Mouse (Mus musculus) limb, embryonic 14.5 days (tissue): Measurements from ENCODE around the gene Hdac1. TPM values are rescaled to one million over a fixed set of nuclear protein-coding genes. Genes with fewer than 3 reads are reported as not detected.
"Not testable (repeated sequence)": the region's sequence is repeated elsewhere in the genome, so short reads cannot be mapped to it uniquely, and the experiment has no call there.

Source experiments
- ATAC-seq: fragments of 200-750 bp; cut with Nextera tagmentation; 2 replicates; pipeline ENCODE4 v1.8.0; 2017; ENCODE audit warnings: low read depth, moderate number of reproducible peaks, moderate TSS enrichment; ENCODE audit not compliant: low FRiP score
- DNase-seq: peaks from one replicate; pipeline ENCODE4 v3.0.0-alpha.2; 2015; ENCODE audit warnings: low spot score
- H3K27ac ChIP-seq: fragments of 300-500 bp; sonication (generic); replicated peaks from 2 replicates; pipeline ENCODE4 v1.5.1; 2014; ENCODE audit warnings: low read depth, mild to moderate bottlenecking, low read length, moderate library complexity, mixed read lengths
- H3K27me3 ChIP-seq: fragments of 300-500 bp; sonication (generic); 2 replicates; pipeline ENCODE4 v1.6.1; 2014; ENCODE audit warnings: low read length, mixed read lengths; ENCODE audit not compliant: control insufficient read depth, insufficient read depth
- H3K36me3 ChIP-seq: fragments of 300-500 bp; sonication (generic); 2 replicates; pipeline ENCODE4 v1.6.1; 2014; ENCODE audit warnings: mild to moderate bottlenecking, low read length, moderate library complexity, mixed read lengths; ENCODE audit not compliant: control insufficient read depth, insufficient read depth
- H3K4me1 ChIP-seq: fragments of 300-500 bp; sonication (generic); 2 replicates; pipeline ENCODE4 v1.6.1; 2014; ENCODE audit warnings: antibody characterized with exemption, low read length, mixed read lengths; ENCODE audit not compliant: control insufficient read depth, insufficient read depth
- H3K4me2 ChIP-seq: fragments of 300-500 bp; sonication (generic); replicated peaks from 2 replicates; pipeline ENCODE4 v1.6.1; 2014; ENCODE audit warnings: low read depth, mild to moderate bottlenecking, low read length, moderate library complexity; ENCODE audit not compliant: severe bottlenecking
- H3K4me3 ChIP-seq: fragments of 300-500 bp; sonication (generic); replicated peaks from 2 replicates; pipeline ENCODE4 v1.5.1; 2014; ENCODE audit warnings: low read length
- H3K9ac ChIP-seq: fragments of 300-500 bp; sonication (generic); 2 replicates; pipeline ENCODE4 v1.6.1; 2014; ENCODE audit warnings: mild to moderate bottlenecking, low read depth, low read length, moderate library complexity; ENCODE audit not compliant: severe bottlenecking
- H3K9me3 ChIP-seq: fragments of 300-500 bp; sonication (generic); 2 replicates; pipeline ENCODE4 v1.6.1; 2016; ENCODE audit warnings: low read length; ENCODE audit not compliant: control insufficient read depth
- POLR2A ChIP-seq: fragments of 200-500 bp; IDR thresholded peaks from 2 replicates; pipeline ENCODE4 v1.8.0; 2012; ENCODE audit warnings: inconsistent platforms, mild to moderate bottlenecking, moderate library complexity, borderline replicate concordance; ENCODE audit not compliant: insufficient read depth, insufficient read length; ENCODE audit errors: extremely low read depth
- WGBS: fragments of 180-500 bp; shearing (Covaris S2); extraction: QIAGEN DNeasy Blood & Tissue Kit; methylation state at CpG from one replicate; pipeline ENCODE4 v1.1.7; 2014; 5-methylcytosine and 5-hydroxymethylcytosine counted together
- polyA plus RNA-seq, 2 experiments: library from polyadenylated mRNA; depleted of rRNA in 1 of 2; stranded (reverse) in 1 of 2; unstranded in 1 of 2; fragments of >200 nt; fragmentation: Nextera tagmentation in 1 of 2; extraction: Ambion mirVana in 1 of 2; gene quantifications; 2 replicates each; pipeline versions ENCODE4 v1.2.1 to v1.2.3; 2012 to 2014

The Hdac1 gene
- polyA plus RNA-seq, 2 experiments, result 201 to 209 TPM

DNA sequence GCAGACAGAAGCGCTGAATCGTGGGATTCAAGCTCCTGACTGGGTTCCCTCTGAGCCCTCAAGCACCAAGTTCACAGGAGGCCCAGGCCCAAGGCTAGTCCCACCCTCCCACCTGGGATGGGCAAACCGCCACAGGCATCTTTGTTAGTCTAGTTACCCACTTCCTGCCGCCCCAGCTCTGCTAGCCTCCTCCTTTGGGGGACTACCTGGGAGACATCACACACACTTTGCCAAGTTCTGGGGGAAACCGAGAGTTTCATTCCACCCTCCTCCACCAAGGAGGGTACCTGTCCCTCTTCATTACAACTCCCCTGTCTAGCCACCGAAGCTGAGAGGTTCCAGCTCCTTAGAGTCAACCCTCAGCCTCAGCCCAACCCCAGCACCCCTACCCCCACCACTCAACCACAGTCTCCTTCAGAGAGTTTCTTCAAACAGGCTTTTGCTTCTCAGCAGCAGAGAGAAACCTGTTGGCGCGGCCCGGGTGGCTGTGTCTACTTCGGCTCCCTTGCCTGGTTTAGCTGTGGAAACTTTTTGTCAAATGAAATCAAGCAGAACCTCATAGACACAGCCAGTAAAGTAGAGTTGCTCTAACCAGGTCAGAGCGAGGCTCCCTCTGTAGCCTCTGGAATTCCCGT lies 15.9 kb upstream of the Hdac1 start:
- Histone ChIP-seq H3K9ac (0 out of 2 replicates have a peak overlapping the region, but pooled peaks have one; percentile 21), H3K27ac (no peak overlapping the region), H3K4me3 (no peak overlapping the region), H3K9me3 (no peaks in the 10 kb centered on the region), H3K36me3 (no peaks in the 10 kb centered on the region), H3K4me1 (peaks cover 12% of the 10 kb centered on the region; the same call in 1 of the 2 replicates), H3K4me2 (no peak overlapping the region), H3K27me3 (no peaks in the 10 kb centered on the region)
- WGBS, result 83% methylated on average over 12 of the region's 12 CpGs
- TF ChIP-seq POLR2A, result no peak
- DNase-seq (no peak), ATAC-seq (no peak)

DNA sequence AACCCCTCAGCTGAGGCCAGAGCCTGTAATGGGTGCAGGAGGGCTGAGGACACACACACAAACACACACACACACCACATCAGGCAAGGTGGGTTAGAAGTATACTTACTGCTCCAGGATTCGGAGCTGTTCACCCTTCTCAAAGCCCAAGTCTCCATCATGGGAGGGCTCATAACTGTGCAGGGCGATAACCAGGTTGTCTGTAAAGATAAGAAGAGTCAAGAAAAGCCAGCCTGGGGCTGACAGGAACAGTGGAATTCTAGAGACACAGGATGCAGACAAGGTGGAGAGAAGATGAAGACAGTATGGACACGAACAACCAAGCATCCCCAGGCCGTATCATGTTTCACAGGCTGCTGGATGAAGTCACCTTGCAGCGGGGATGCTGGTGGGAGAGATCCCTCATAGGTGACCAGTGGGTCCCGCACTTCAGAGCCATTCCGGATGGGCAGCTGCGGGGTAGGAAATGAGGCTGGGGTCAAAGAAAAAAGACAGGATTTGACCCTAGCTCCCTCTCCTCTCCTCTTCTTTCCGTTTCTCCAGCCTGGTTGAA lies 14.8 kb upstream of the Hdac1 start:
- no peaks in the 10 kb centered on the region for H3K9me3 ChIP-seq
- H3K4me3 ChIP-seq, result peak overlapping the region; percentile 41
- peak overlapping the region; percentile 51 for H3K9ac ChIP-seq
- peaks cover 12% of the 10 kb centered on the region; the same call in 1 of the 2 replicates for H3K4me1 ChIP-seq
- H3K4me2 ChIP-seq, result peak overlapping the region; percentile 78
- no peaks in the 10 kb centered on the region for H3K36me3 ChIP-seq
- TF ChIP-seq POLR2A, result no peak
- H3K27me3 ChIP-seq, result no peaks in the 10 kb centered on the region
- 0 out of 2 replicates have a peak overlapping the region, but pooled peaks have one; percentile 67 for H3K27ac ChIP-seq
- 72% methylated on average over 9 of the region's 9 CpGs for WGBS
- ATAC-seq (no peak), DNase-seq (no peak)

GRCm38 (mm10) chr4:129556532-129557223 lies 14.2 kb upstream of the Hdac1 start:
- DNase-seq, result peak; percentile 92
- 0 out of 2 replicates have a peak, but pooled peaks have one; percentile 11 for TF ChIP-seq POLR2A
- Histone ChIP-seq H3K4me2 (peak overlapping the region; percentile 78), H3K27me3 (no peaks in the 10 kb centered on the region), H3K9me3 (no peaks in the 10 kb centered on the region), H3K9ac (peak overlapping the region; percentile 51), H3K4me3 (peak overlapping the region; percentile 41), H3K36me3 (no peaks in the 10 kb centered on the region), H3K4me1 (peaks cover 12% of the 10 kb centered on the region; the same call in 1 of the 2 replicates), H3K27ac (peak overlapping the region; percentile 67)
- WGBS, result 7% methylated on average over 33 of the region's 33 CpGs
- peak; percentile 91 for ATAC-seq

- H3K36me3 ChIP-seq, result no peaks in the 10 kb centered on the region
- peak overlapping the region; percentile 78 for H3K4me2 ChIP-seq
- no peaks in the 10 kb centered on the region for H3K27me3 ChIP-seq
- no peaks in the 10 kb centered on the region for H3K9me3 ChIP-seq
- DNase-seq, result no peak
- peak overlapping the region; percentile 51 for H3K9ac ChIP-seq
- 0% methylated on average over 24 of the region's 24 CpGs for WGBS
- no peak for TF ChIP-seq POLR2A
- H3K27ac ChIP-seq, result peak overlapping the region; percentile 22; the same call in 1 of the 2 replicates
- peak; percentile 65 for ATAC-seq
- H3K4me3 ChIP-seq, result peak overlapping the region; percentile 41
- H3K4me1 ChIP-seq, result peaks cover 12% of the 10 kb centered on the region; the same call in 1 of the 2 replicates
Observed at GRCm38 (mm10) chr4:129555862-129556531, 13.5 kb upstream of the Hdac1 start.

DNA sequence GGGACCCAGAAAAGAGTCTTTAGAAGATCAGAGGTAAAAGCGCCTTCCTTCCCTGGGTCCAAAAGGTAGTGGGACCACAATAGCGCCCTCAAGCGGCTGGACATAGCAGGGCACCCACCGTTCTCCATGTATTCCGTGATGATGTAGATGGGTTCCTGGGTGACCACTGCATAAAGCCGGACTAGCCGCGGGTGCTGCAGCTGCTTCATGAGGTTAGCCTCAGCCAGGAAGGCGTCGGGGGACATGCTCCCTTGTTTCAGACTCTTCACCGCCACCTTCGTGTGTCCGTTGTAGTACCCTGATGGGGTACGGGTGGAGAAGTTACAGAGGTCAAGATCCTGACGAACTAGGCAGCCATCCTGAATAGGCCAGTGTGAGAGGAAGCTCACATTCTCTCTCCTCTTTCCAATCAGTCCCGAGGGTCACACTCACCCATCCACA lies 12.9 kb upstream of the Hdac1 start:
- Histone ChIP-seq H3K36me3 (no peaks in the 10 kb centered on the region), H3K4me2 (peak overlapping the region; percentile 78), H3K27me3 (no peaks in the 10 kb centered on the region), H3K27ac (no peak overlapping the region), H3K4me3 (peak overlapping the region; percentile 41), H3K9me3 (no peaks in the 10 kb centered on the region), H3K4me1 (peaks cover 12% of the 10 kb centered on the region; the same call in 1 of the 2 replicates), H3K9ac (peak overlapping the region; percentile 51)
- 2% methylated on average over 16 of the region's 16 CpGs for WGBS
- TF ChIP-seq POLR2A, result no peak
- no peak for ATAC-seq
- no peak for DNase-seq

- H3K4me1 ChIP-seq, result peaks cover 12% of the 10 kb centered on the region; the same call in 1 of the 2 replicates
- not testable (repeated sequence) for DNase-seq, ATAC-seq, H3K9ac ChIP-seq, H3K27ac ChIP-seq, H3K9me3 ChIP-seq, H3K27me3 ChIP-seq, H3K4me3 ChIP-seq, H3K36me3 ChIP-seq, H3K4me2 ChIP-seq
- 90% methylated on average over 5 of the region's 6 CpGs for WGBS
Observed at GRCm38 (mm10) chr4:129554512-129554911, 12.0 kb upstream of the Hdac1 start.
